Mouse (Mus musculus) CH12.LX (cell line): ENCODE measurements at regions not wholly inside any gene's neighbourhood (a gene's known extent, or its start where the extent isn't known, plus 50 kb on each side); places are given as distances from the start of the nearest gene placed in this dataset.

Experiments used
- DNase-seq: peaks from one replicate; pipeline ENCODE4 v3.0.0-alpha.2; 2013; ENCODE audit errors: extremely low read depth
- H3K27ac ChIP-seq: 2 replicates; pipeline ENCODE4 v1.5.1; 2012; ENCODE audit warnings: low read depth, mild to moderate bottlenecking, control low read depth, moderate library complexity; ENCODE audit not compliant: insufficient read depth
- H3K27me3 ChIP-seq: replicated peaks from 2 replicates; pipeline ENCODE3; 2012; ENCODE audit warnings: inconsistent platforms
- H3K36me3 ChIP-seq, 2 experiments: replicated peaks in 1 of 2; 2 replicates each; pipeline versions ENCODE3 to v1.6.1; 2012; ENCODE audit warnings: inconsistent platforms in 1 of 2, low read length in 1 of 2, mild to moderate bottlenecking in 1 of 2, mixed read lengths in 1 of 2, moderate library complexity in 1 of 2; ENCODE audit not compliant: control insufficient read depth in 1 of 2, insufficient read depth in 1 of 2
- H3K4me1 ChIP-seq, 2 experiments: 2 replicates each; pipeline ENCODE4 v1.6.1; 2012; ENCODE audit warnings: inconsistent platforms in 1 of 2, moderate library complexity in 1 of 2; ENCODE audit not compliant: insufficient read depth in 2 of 2, control insufficient read depth in 1 of 2
- H3K4me2 ChIP-seq: 2 replicates; pipeline ENCODE4 v1.6.1; 2012; ENCODE audit warnings: low read depth, mild to moderate bottlenecking, control low read depth; ENCODE audit not compliant: poor library complexity, insufficient read depth, severe bottlenecking
- H3K4me3 ChIP-seq, 3 experiments: fragments of 150-350 bp in 1 of 3; sonication (generic) in 1 of 3; replicated peaks in 1 of 3; 2 replicates each; pipeline versions ENCODE3 to v1.5.1; 2011 to 2012; ENCODE audit warnings: low read depth in 2 of 3, low read length in 2 of 3, mild to moderate bottlenecking in 2 of 3, moderate library complexity in 2 of 3, control low read depth in 1 of 3, improper control_type of control experiment in 1 of 3, inconsistent platforms in 1 of 3, mixed read lengths in 1 of 3; ENCODE audit not compliant: poor library complexity in 1 of 3
- H3K79me2 ChIP-seq: replicated peaks from 2 replicates; pipeline ENCODE4 v1.6.1; 2012; ENCODE audit warnings: mild to moderate bottlenecking, moderate library complexity; ENCODE audit not compliant: control insufficient read depth, poor library complexity, insufficient read depth, severe bottlenecking; ENCODE audit errors: extremely low read depth
- H3K9ac ChIP-seq: 2 replicates; pipeline ENCODE4 v1.6.1; 2012; ENCODE audit warnings: low read depth, mild to moderate bottlenecking, control low read depth, moderate library complexity; ENCODE audit not compliant: insufficient read depth
- H3K9me3 ChIP-seq: replicated peaks from 2 replicates; pipeline ENCODE3; 2012; ENCODE audit warnings: low read length, inconsistent platforms, mixed read lengths
- ELF1 ChIP-seq: IDR thresholded peaks from 2 replicates; pipeline ENCODE4 v1.6.1; 2014; ENCODE audit warnings: low read depth, mild to moderate bottlenecking, inconsistent platforms, low read length, improper control_type of control experiment
- EP300 ChIP-seq: IDR thresholded peaks from 2 replicates; pipeline ENCODE4 v1.6.1; 2011; ENCODE audit warnings: low read length, improper control_type of control experiment
- IRF4 ChIP-seq: IDR thresholded peaks from 2 replicates; pipeline ENCODE4 v1.6.1; 2014; ENCODE audit warnings: low read depth, mild to moderate bottlenecking, inconsistent platforms, low read length, improper control_type of control experiment
- KAT2A ChIP-seq: IDR thresholded peaks from 2 replicates; pipeline ENCODE4 v1.6.1; 2012; ENCODE audit warnings: low read length, improper control_type of control experiment, inconsistent platforms; ENCODE audit not compliant: insufficient replicate concordance
- MAFK ChIP-seq: IDR thresholded peaks from 2 replicates; pipeline ENCODE4 v1.6.1; 2011; ENCODE audit warnings: low read length, improper control_type of control experiment; ENCODE audit not compliant: insufficient replicate concordance
- MXI1 ChIP-seq: IDR thresholded peaks from 2 replicates; pipeline ENCODE4 v1.6.1; 2011; ENCODE audit warnings: mild to moderate bottlenecking, low read depth, low read length, improper control_type of control experiment
- POLR2A ChIP-seq: IDR thresholded peaks from 2 replicates; pipeline ENCODE4 v1.6.1; 2011; ENCODE audit warnings: low read depth, mild to moderate bottlenecking, improper control_type of control experiment, low read length
- POLR2AphosphoS2 ChIP-seq: IDR thresholded peaks from 2 replicates; pipeline ENCODE4 v1.6.1; 2011; ENCODE audit warnings: low read depth, low read length, improper control_type of control experiment
- RAD21 ChIP-seq: IDR thresholded peaks from 2 replicates; pipeline ENCODE4 v1.6.1; 2011; ENCODE audit warnings: low read depth, mild to moderate bottlenecking, low read length, improper control_type of control experiment, moderate library complexity
- RCOR1 ChIP-seq: conservative IDR thresholded peaks from 2 replicates; pipeline ENCODE4 v1.6.1; 2012; ENCODE audit warnings: low read depth, mild to moderate bottlenecking, inconsistent platforms, low read length, improper control_type of control experiment
- SMC3 ChIP-seq: IDR thresholded peaks from 2 replicates; pipeline ENCODE4 v1.6.1; 2011; ENCODE audit warnings: low read depth, low read length, improper control_type of control experiment
- TCF12 ChIP-seq: IDR thresholded peaks from 2 replicates; pipeline ENCODE4 v1.6.1; 2014; ENCODE audit warnings: low read depth, mild to moderate bottlenecking, inconsistent platforms, low read length, improper control_type of control experiment
- ZC3H11A ChIP-seq: IDR thresholded peaks from 2 replicates; pipeline ENCODE4 v1.6.1; 2012; ENCODE audit warnings: low read depth, mild to moderate bottlenecking, inconsistent platforms, low read length, improper control_type of control experiment
- dilution Hi-C: fragments of 300-500 bp; cut with MboI; formaldehyde crosslinking; loops from 2 replicates; pipeline ENCODE4 v1.14.3; 2020; ENCODE audit warnings: low sequenced_read_pairs; ENCODE audit not compliant: extremely low pct_unique_long_range_greater_than_20kb, extremely low pct_ligation_motif_present
- in situ Hi-C: fragments of 300-500 bp; cut with MboI; formaldehyde crosslinking; loops from 3 replicates; pipeline ENCODE4 v1.14.3; 2019; ENCODE audit warnings: low sequenced_read_pairs, low pct_ligation_motif_present, low pct_unique_long_range_greater_than_20kb, mixed read lengths

DNA sequence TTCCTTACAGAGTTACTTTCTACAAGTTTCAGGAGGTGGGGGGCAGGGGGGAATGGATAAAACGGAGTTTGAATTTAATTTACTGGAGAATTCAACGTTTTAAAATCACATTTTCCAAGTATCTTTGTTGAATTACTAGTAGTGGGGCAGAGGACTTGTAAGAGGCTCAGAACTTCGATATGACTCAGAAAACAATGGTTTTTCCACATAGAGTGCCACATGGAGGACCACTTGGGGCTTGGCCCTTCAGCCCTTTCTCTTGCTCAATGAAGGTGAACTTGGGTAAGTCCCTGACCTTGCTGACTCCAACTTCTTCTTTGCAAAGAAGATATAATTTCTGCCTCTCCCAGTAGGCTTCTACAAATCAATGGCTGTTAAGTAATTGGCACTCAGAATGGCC is 99.8 kb downstream of the Etaa1 start:
- dilution Hi-C loops: no loop called here
- Histone ChIP-seq H3K27me3 (no peaks in the 10 kb centered on the region), H3K27ac (no peak overlapping the region), H3K9ac (no peak overlapping the region), H3K9me3 (no peaks in the 10 kb centered on the region), H3K4me1 (peaks cover 9 to 32% of the 10 kb centered on the region in 2 experiments), H3K36me3 (no peaks in the 10 kb centered on the region), H3K79me2 (no peaks in the 10 kb centered on the region), H3K4me2 (peak overlapping the region; percentile 13; the same call in 1 of the 2 replicates), H3K4me3 (no peak overlapping the region)
- TF ChIP-seq EP300 (0 out of 2 replicates have a peak, but pooled peaks have one; percentile 20), MXI1 (no peak), IRF4 (peak; percentile 76)
- DNase-seq: peak; percentile 64
- in situ Hi-C loops: no loop called here

DNA sequence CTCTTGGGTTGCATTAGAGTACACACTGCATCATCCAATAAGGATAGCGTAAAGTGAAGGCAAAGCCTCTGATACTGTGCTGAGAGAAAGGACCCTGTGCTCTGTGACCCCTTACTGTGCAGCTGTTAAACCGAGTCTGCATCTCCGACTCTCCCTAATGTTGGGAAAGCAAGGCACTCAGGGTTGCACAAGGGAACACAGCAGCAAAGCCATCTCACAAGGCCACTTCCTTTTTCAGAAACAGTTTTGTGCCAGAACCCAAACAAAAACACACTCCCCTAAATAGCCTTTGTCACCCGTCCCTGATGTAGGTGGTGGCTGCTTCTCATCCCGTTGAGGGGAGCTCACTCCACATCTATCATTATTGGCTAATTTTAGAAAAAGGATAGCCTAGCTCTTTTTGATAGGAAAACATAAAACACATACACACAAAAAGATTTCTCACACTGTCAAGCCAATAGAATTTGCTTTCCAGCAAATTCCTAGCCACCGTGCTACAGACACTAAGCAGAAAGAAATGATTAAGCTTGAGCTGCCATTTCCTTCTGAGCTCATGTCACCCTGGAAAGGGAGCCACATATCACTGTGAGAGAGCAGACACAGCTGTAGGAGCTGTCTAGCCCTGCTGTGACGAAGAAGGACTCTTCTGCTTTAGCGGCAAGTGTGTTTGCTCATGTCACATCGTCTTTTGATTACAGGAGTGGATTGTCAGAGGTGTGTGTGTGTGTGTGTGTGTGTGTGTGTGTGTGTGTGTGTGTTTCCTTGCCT is 94.1 kb downstream of the Etaa1 start:
- Histone ChIP-seq H3K4me2 (no peak overlapping the region), H3K27me3 (no peaks in the 10 kb centered on the region), H3K36me3 (no peaks in the 10 kb centered on the region), H3K9me3 (no peaks in the 10 kb centered on the region), H3K4me1 (peaks cover 7 to 16% of the 10 kb centered on the region in 2 experiments), H3K4me3 (no peak overlapping the region), H3K79me2 (no peaks in the 10 kb centered on the region), H3K9ac (no peak overlapping the region), H3K27ac (no peak overlapping the region)
- DNase-seq: no peak
- in situ Hi-C loops (no loop called here), dilution Hi-C loops (no loop called here)
- TF ChIP-seq TCF12 (no peak), ELF1 (no peak), MAFK (no peak), POLR2AphosphoS2 (no peak), ZC3H11A (no peak), MXI1 (no peak)

DNA sequence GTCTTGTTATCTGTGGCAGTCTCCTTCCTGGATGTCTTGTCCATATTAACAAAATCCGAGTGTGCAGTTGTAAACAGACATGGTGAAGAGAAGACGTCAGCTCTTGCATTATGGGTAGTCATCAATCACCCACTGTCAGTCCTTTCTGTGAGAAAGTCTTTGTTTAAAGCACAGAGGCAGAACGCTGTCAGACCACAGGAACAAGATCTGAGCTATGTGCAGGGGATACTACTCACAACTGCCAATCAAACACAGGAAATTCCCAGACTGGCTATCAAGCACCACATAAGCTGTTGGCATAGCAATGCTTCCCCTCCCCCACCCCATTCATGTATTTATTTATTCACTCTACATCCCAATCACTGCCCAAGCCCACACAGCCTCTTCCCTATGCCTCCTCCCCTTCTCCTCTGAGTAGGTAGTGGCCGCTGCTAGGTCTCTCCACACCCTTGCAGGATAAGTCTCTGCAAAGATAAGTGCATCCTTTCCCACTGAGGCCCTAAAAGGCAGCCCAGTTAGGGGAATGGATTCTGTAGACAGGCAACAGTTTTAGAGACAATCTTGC is 88.8 kb downstream of the Etaa1 start:
- H3K4me2 ChIP-seq: no peak overlapping the region
- H3K9ac ChIP-seq: no peak overlapping the region
- H3K4me1 ChIP-seq: no peaks in the 10 kb centered on the region
- no peaks in the 10 kb centered on the region for H3K9me3 ChIP-seq
- H3K27ac ChIP-seq: no peak overlapping the region
- TF ChIP-seq POLR2A (no peak), ZC3H11A (no peak), SMC3 (no peak), RCOR1 (no peak), RAD21 (no peak), POLR2AphosphoS2 (no peak), KAT2A (no peak)
- in situ Hi-C loops: no loop called here
- H3K4me3 ChIP-seq: no peak overlapping the region
- DNase-seq: no peak
- no peaks in the 10 kb centered on the region for H3K79me2 ChIP-seq
- H3K27me3 ChIP-seq: no peaks in the 10 kb centered on the region
- dilution Hi-C loops: no loop called here
- H3K36me3 ChIP-seq: no peaks in the 10 kb centered on the region
